In the genomic region with DNA sequence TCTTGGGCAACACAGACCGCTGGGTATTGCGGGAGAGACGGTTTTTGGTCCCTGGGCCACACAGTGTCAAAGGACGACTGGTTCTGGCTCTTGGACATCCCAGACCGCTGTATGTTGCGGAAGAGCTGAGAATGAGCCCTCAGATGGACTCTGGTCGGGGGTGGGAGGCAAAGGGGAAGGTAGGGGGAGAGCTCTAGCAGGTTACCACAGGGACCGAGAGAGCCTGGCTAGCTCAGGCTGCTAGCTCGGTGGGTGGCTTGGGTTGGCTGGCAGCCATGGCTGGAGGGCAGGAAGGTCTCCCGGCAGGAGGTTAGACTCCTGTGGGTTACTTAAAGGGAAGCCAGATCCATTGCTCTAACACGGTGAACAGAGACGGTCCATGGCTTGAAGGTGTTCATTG, we compare ENCODE assay signal across 23 mouse cellular contexts.
A peak's percentile ranks its signal among the peaks of the same experiment; 100 is the strongest.
DNase-seq lines count a peak whose midpoint lies in the region; ATAC-seq lines count a peak whose summit lies in the region.
"Had no signal": no experiment of that assay in that cellular context is flagged by ENCODE, and none has a peak within 500 bp of the region (broad histone marks: within the 10 kb centered on the region; RNA-seq: fewer than 3 reads in every experiment).

No protein-coding gene starts in this region.

- no peak for ATAC-seq in cerebellum, adult (ENCODE audit: insufficient number of reproducible peaks, low FRiP score, low TSS enrichment)
- no peak for ATAC-seq in liver, embryonic 12.5 days
- ATAC-seq: CD4-positive, CD25-positive, alpha-beta regulatory T cell, adult 4 months; intestine, embryonic 15.5 days; midbrain, embryonic 16.5 days had no signal

- H3K27ac ChIP-seq in liver, embryonic 12.5 days = no peak overlapping the region
- H3K27ac ChIP-seq: embryonic facial prominence, embryonic 15.5 days; heart, embryonic 13.5 days; hindbrain, embryonic 14.5 days; intestine, embryonic 15.5 days; limb, embryonic 10.5 days; stomach, postnatal 0 days had no signal

- H3K9me3 ChIP-seq in liver, embryonic 12.5 days (replicated peaks) = no peaks in the 10 kb centered on the region
- H3K9me3 ChIP-seq: embryonic facial prominence, embryonic 15.5 days; heart, embryonic 13.5 days; intestine, embryonic 15.5 days; limb, embryonic 10.5 days had no signal

- no peak overlapping the region for H3K4me2 ChIP-seq in liver, embryonic 12.5 days
- H3K4me2 ChIP-seq: embryonic facial prominence, embryonic 15.5 days; heart, embryonic 13.5 days; hindbrain, embryonic 14.5 days; intestine, embryonic 15.5 days; liver, embryonic 11.5 days; lung, embryonic 14.5 days had no signal

- peak; percentile 48 for DNase-seq in cerebellum, adult 11 months
- peak; percentile 24 for DNase-seq in kidney, postnatal 14 days
- no peak for DNase-seq in kidney, adult 18-20 months
- DNase-seq in R1 (ENCODE audit: low read depth, low spot score) = peak; percentile 58
- DNase-seq in cerebellum, postnatal 25 days = peak; percentile 69 to 75
- no peak for DNase-seq in Muller cell, postnatal 12 days (ENCODE audit: inconsistent ontology term)
- DNase-seq: heart, adult 18-20 months; lung, embryonic 14.5 days; lung, postnatal 36 days; retina, postnatal 1 day; right cerebral cortex, postnatal 4 days; thymus, postnatal 14 days had no signal

- H3K36me3 ChIP-seq in liver, embryonic 12.5 days = no peaks in the 10 kb centered on the region
- H3K36me3 ChIP-seq: embryonic facial prominence, embryonic 15.5 days; heart, embryonic 13.5 days; intestine, embryonic 15.5 days; limb, embryonic 10.5 days had no signal

- peaks cover 81% of the 10 kb centered on the region for H3K4me1 ChIP-seq in liver, embryonic 12.5 days

- 78% methylated on average over 12 of the region's 12 CpGs for WGBS in liver, embryonic 12.5 days (ENCODE audit: insufficient replicate concordance)

- no peak overlapping the region for H3K4me3 ChIP-seq in liver, embryonic 12.5 days
- H3K4me3 ChIP-seq: embryonic facial prominence, embryonic 15.5 days; heart, embryonic 13.5 days; intestine, embryonic 15.5 days; limb, embryonic 10.5 days had no signal

- H3K9ac ChIP-seq in liver, embryonic 12.5 days = no peak overlapping the region
- H3K9ac ChIP-seq: embryonic facial prominence, embryonic 15.5 days; heart, embryonic 13.5 days; hindbrain, embryonic 14.5 days; intestine, embryonic 15.5 days; lung, embryonic 14.5 days had no signal

- no peaks in the 10 kb centered on the region for H3K27me3 ChIP-seq in liver, embryonic 12.5 days (replicated peaks)
- H3K27me3 ChIP-seq: embryonic facial prominence, embryonic 15.5 days; intestine, embryonic 15.5 days had no signal

Comparison
In these comparisons a context has a peak if more than half of its experiments do, and no peak if none do; other contexts are left out.
1. DNase-seq: peak in cerebellum, adult 11 months (single experiment), kidney, postnatal 14 days (single experiment), R1 (single experiment) and cerebellum, postnatal 25 days (2 of 2); none in kidney, adult 18-20 months (single experiment) and Muller cell, postnatal 12 days (single experiment).